Mouse (Mus musculus): ENCODE measurements around the gene Rpl41.
A peak's percentile ranks its signal among the peaks of the same experiment; 100 is the strongest.

Gene Rpl41

GRCm38 (mm10) chr10:128515044-128515443, 34.1 kb downstream of the Rpl41 start:
- TF ChIP-seq GATA4 (IDR thresholded peaks at IDR 0.05; ENCODE audit: insufficient replicate concordance, low read length), result no peak

- no peak for TF ChIP-seq GATA4 (IDR thresholded peaks at IDR 0.05; ENCODE audit: insufficient replicate concordance, low read length)
These were observed 37.3 kb downstream of the Rpl41 start for GRCm38 (mm10) chr10:128511761-128512160.

GRCm38 (mm10) chr10:128511189-128511588, 37.9 kb downstream of the Rpl41 start:
- no peak for TF ChIP-seq GATA4 (IDR thresholded peaks at IDR 0.05; ENCODE audit: insufficient replicate concordance, low read length)

GRCm38 (mm10) chr10:128510301-128510700, 38.8 kb downstream of the Rpl41 start:
- TF ChIP-seq GATA4 (IDR thresholded peaks at IDR 0.05; ENCODE audit: insufficient replicate concordance, low read length), result no peak

GRCm38 (mm10) chr10:128509831-128510230, 39.3 kb downstream of the Rpl41 start:
- no peak for TF ChIP-seq GATA4 (IDR thresholded peaks at IDR 0.05; ENCODE audit: insufficient replicate concordance, low read length)

- no peak for TF ChIP-seq GATA4 (IDR thresholded peaks at IDR 0.05; ENCODE audit: insufficient replicate concordance, low read length)
These were observed 39.9 kb downstream of the Rpl41 start for GRCm38 (mm10) chr10:128509203-128509602.

GRCm38 (mm10) chr10:128508260-128508659, 40.8 kb downstream of the Rpl41 start:
- no peak for TF ChIP-seq GATA4 (IDR thresholded peaks at IDR 0.05; ENCODE audit: insufficient replicate concordance, low read length)

- TF ChIP-seq GATA4 (IDR thresholded peaks at IDR 0.05; ENCODE audit: insufficient replicate concordance, low read length), result no peak
These were observed 43.1 kb downstream of the Rpl41 start for GRCm38 (mm10) chr10:128505974-128506373.

- TF ChIP-seq GATA4 (IDR thresholded peaks at IDR 0.05; ENCODE audit: insufficient replicate concordance, low read length), result no peak
These were observed 44.3 kb downstream of the Rpl41 start for GRCm38 (mm10) chr10:128504641-128505370.

GRCm38 (mm10) chr10:128504012-128504411, 45.1 kb downstream of the Rpl41 start:
- no peak for TF ChIP-seq GATA4 (IDR thresholded peaks at IDR 0.05; ENCODE audit: insufficient replicate concordance, low read length)

- no peak for TF ChIP-seq GATA4 (IDR thresholded peaks at IDR 0.05; ENCODE audit: insufficient replicate concordance, low read length)
These were observed 45.6 kb downstream of the Rpl41 start for GRCm38 (mm10) chr10:128503532-128503931.

GRCm38 (mm10) chr10:128502341-128502740, 46.8 kb downstream of the Rpl41 start:
- peak; percentile 82; the same call in 1 of the 2 replicates for TF ChIP-seq GATA4 (IDR thresholded peaks at IDR 0.05; ENCODE audit: insufficient replicate concordance, low read length)

- no peak for TF ChIP-seq GATA4 (IDR thresholded peaks at IDR 0.05; ENCODE audit: insufficient replicate concordance, low read length)
These were observed 49.9 kb downstream of the Rpl41 start for GRCm38 (mm10) chr10:128499116-128499671.

- TF ChIP-seq GATA4 (IDR thresholded peaks at IDR 0.05; ENCODE audit: insufficient replicate concordance, low read length), result peak; percentile 21; the same call in 1 of the 2 replicates
These were observed 50.5 kb downstream of the Rpl41 start, which contains the start of gene Myl6b for GRCm38 (mm10) chr10:128498590-128498989. Myl6b (minus strand) TSS chr10:128498685.
